Mouse (Mus musculus): Measurements from ENCODE around the gene Dad1. TPM values are rescaled to one million over a fixed set of nuclear protein-coding genes. Genes with fewer than 3 reads are reported as not detected.

The Dad1 gene
- polyA plus RNA-seq, 1 experiment = 324 TPM

- Histone ChIP-seq H3K79me2 (ENCODE audit: control insufficient read depth, insufficient read depth) (no peaks in the 10 kb centered on the region), H3K36me3 (ENCODE audit: control insufficient read depth, insufficient read depth) (no peaks in the 10 kb centered on the region), H3K27me3 (ENCODE audit: control insufficient read depth, insufficient read depth, insufficient read length) (no peaks in the 10 kb centered on the region), H3ac (ENCODE audit: control insufficient read depth, insufficient read length) (no peak overlapping the region), H3K4me3 (no peak overlapping the region), H3K4me2 (ENCODE audit: low read depth) (no peak overlapping the region)
- TF ChIP-seq MYOD1 (IDR thresholded peaks at IDR 0.05; ENCODE audit: control insufficient read depth in 1 of 3, insufficient read length in 2 of 3, low read depth in 2 of 3) (no peak), MYOG (IDR thresholded peaks at IDR 0.05; ENCODE audit: control insufficient read depth in 1 of 3, insufficient read depth in 1 of 3, insufficient read length in 2 of 3, low read depth in 2 of 3) (no peak), USF1 (IDR thresholded peaks at IDR 0.05; ENCODE audit: low read depth) (no peak), TCF3 (IDR thresholded peaks at IDR 0.05; ENCODE audit: insufficient read length, low read depth) (no peak), REST (IDR thresholded peaks at IDR 0.05; ENCODE audit: insufficient read depth, insufficient read length) (no peak), POLR2AphosphoS2 (IDR thresholded peaks at IDR 0.05; ENCODE audit: insufficient read length, low read depth) (no peak), MAX (IDR thresholded peaks at IDR 0.05; ENCODE audit: low read depth) (no peak)
Observed at GRCm38 (mm10) chr14:54204311-54204710, 49.6 kb downstream of the Dad1 start.

- H3K4me2 ChIP-seq (ENCODE audit: low read depth) = no peak overlapping the region
- no peak overlapping the region for H3K4me3 ChIP-seq
- H3K27me3 ChIP-seq (ENCODE audit: control insufficient read depth, insufficient read depth, insufficient read length) = no peaks in the 10 kb centered on the region
- TF ChIP-seq POLR2A (IDR thresholded peaks at IDR 0.05; ENCODE audit: insufficient read length, low read depth) (no peak), MYOD1 (IDR thresholded peaks at IDR 0.05; ENCODE audit: control insufficient read depth in 1 of 3, insufficient read length in 2 of 3, low read depth in 2 of 3) (no peak)
- no peaks in the 10 kb centered on the region for H3K79me2 ChIP-seq (ENCODE audit: control insufficient read depth, insufficient read depth)
- H3ac ChIP-seq (ENCODE audit: control insufficient read depth, insufficient read length) = no peak overlapping the region
- H3K36me3 ChIP-seq (ENCODE audit: control insufficient read depth, insufficient read depth) = no peaks in the 10 kb centered on the region
Observed at GRCm38 (mm10) chr14:54203776-54204175, 50.1 kb downstream of the Dad1 start.

GRCm38 (mm10) chr14:54203207-54203606 lies 50.7 kb downstream of the Dad1 start:
- Histone ChIP-seq H3K4me2 (ENCODE audit: low read depth) (no peak overlapping the region), H3K79me2 (ENCODE audit: control insufficient read depth, insufficient read depth) (no peaks in the 10 kb centered on the region), H3K27me3 (ENCODE audit: control insufficient read depth, insufficient read depth, insufficient read length) (no peaks in the 10 kb centered on the region), H3K4me3 (no peak overlapping the region), H3K36me3 (ENCODE audit: control insufficient read depth, insufficient read depth) (no peaks in the 10 kb centered on the region), H3ac (ENCODE audit: control insufficient read depth, insufficient read length) (no peak overlapping the region)
- TF ChIP-seq POLR2A (IDR thresholded peaks at IDR 0.05; ENCODE audit: insufficient read length, low read depth) (no peak), TCF3 (IDR thresholded peaks at IDR 0.05; ENCODE audit: insufficient read length, low read depth) (no peak), CEBPB (IDR thresholded peaks at IDR 0.05; ENCODE audit: insufficient read depth, poor library complexity, severe bottlenecking) (no peak), MAX (IDR thresholded peaks at IDR 0.05; ENCODE audit: low read depth) (no peak), MYOD1 (IDR thresholded peaks at IDR 0.05; ENCODE audit: control insufficient read depth in 1 of 3, insufficient read length in 2 of 3, low read depth in 2 of 3) (no peak), USF1 (IDR thresholded peaks at IDR 0.05; ENCODE audit: low read depth) (no peak), MYOG (IDR thresholded peaks at IDR 0.05; ENCODE audit: control insufficient read depth in 1 of 3, insufficient read depth in 1 of 3, insufficient read length in 2 of 3, low read depth in 2 of 3) (no peak), SRF (IDR thresholded peaks at IDR 0.05; ENCODE audit: control insufficient read depth, insufficient read length, low read depth) (no peak), TCF12 (IDR thresholded peaks at IDR 0.05; ENCODE audit: insufficient read depth, poor library complexity, severe bottlenecking) (no peak), E2F4 (IDR thresholded peaks at IDR 0.05; ENCODE audit: insufficient read depth) (no peak), POLR2AphosphoS2 (IDR thresholded peaks at IDR 0.05; ENCODE audit: insufficient read length, low read depth) (no peak), REST (IDR thresholded peaks at IDR 0.05; ENCODE audit: insufficient read depth, insufficient read length) (no peak)

GRCm38 (mm10) chr14:54200363-54200762 lies 53.5 kb downstream of the Dad1 start:
- Histone ChIP-seq H3ac (ENCODE audit: control insufficient read depth, insufficient read length) (no peak overlapping the region), H3K27me3 (ENCODE audit: control insufficient read depth, insufficient read depth, insufficient read length) (no peaks in the 10 kb centered on the region)

GRCm38 (mm10) chr14:54199662-54200061 lies 54.2 kb downstream of the Dad1 start:
- Histone ChIP-seq H3K4me3 (no peak overlapping the region), H3K79me2 (ENCODE audit: control insufficient read depth, insufficient read depth) (no peaks in the 10 kb centered on the region), H3K4me2 (ENCODE audit: low read depth) (no peak overlapping the region), H3K27me3 (ENCODE audit: control insufficient read depth, insufficient read depth, insufficient read length) (no peaks in the 10 kb centered on the region), H3K36me3 (ENCODE audit: control insufficient read depth, insufficient read depth) (no peaks in the 10 kb centered on the region), H3ac (ENCODE audit: control insufficient read depth, insufficient read length) (no peak overlapping the region)
- no peak for TF ChIP-seq USF1 (IDR thresholded peaks at IDR 0.05; ENCODE audit: low read depth)
- no peak for TF ChIP-seq POLR2AphosphoS2 (IDR thresholded peaks at IDR 0.05; ENCODE audit: insufficient read length, low read depth)
- TF ChIP-seq SRF (IDR thresholded peaks at IDR 0.05; ENCODE audit: control insufficient read depth, insufficient read length, low read depth) = no peak
- no peak for TF ChIP-seq POLR2A (IDR thresholded peaks at IDR 0.05; ENCODE audit: insufficient read length, low read depth)
- no peak for TF ChIP-seq MYOG (IDR thresholded peaks at IDR 0.05; ENCODE audit: control insufficient read depth in 1 of 3, insufficient read depth in 1 of 3, insufficient read length in 2 of 3, low read depth in 2 of 3)
- TF ChIP-seq E2F4 (IDR thresholded peaks at IDR 0.05; ENCODE audit: insufficient read depth) = no peak
- no peak for TF ChIP-seq REST (IDR thresholded peaks at IDR 0.05; ENCODE audit: insufficient read depth, insufficient read length)
- no peak for TF ChIP-seq MAX (IDR thresholded peaks at IDR 0.05; ENCODE audit: low read depth)
- TF ChIP-seq CEBPB (IDR thresholded peaks at IDR 0.05; ENCODE audit: insufficient read depth, poor library complexity, severe bottlenecking) = no peak
- TF ChIP-seq TCF3 (IDR thresholded peaks at IDR 0.05; ENCODE audit: insufficient read length, low read depth) = no peak
- no peak for TF ChIP-seq TCF12 (IDR thresholded peaks at IDR 0.05; ENCODE audit: insufficient read depth, poor library complexity, severe bottlenecking)
- no peak for TF ChIP-seq MYOD1 (IDR thresholded peaks at IDR 0.05; ENCODE audit: control insufficient read depth in 1 of 3, insufficient read length in 2 of 3, low read depth in 2 of 3)

More at GRCm38 (mm10) chr14:54200363-54200762, 53.5 kb downstream of the Dad1 start:
- H3K79me2 ChIP-seq (ENCODE audit: control insufficient read depth, insufficient read depth) = no peaks in the 10 kb centered on the region
- no peaks in the 10 kb centered on the region for H3K36me3 ChIP-seq (ENCODE audit: control insufficient read depth, insufficient read depth)
- H3K4me3 ChIP-seq = no peak overlapping the region
- TF ChIP-seq MAX (IDR thresholded peaks at IDR 0.05; ENCODE audit: low read depth) = no peak
- TF ChIP-seq TCF3 (IDR thresholded peaks at IDR 0.05; ENCODE audit: insufficient read length, low read depth) = no peak
- no peak for TF ChIP-seq MYOG (IDR thresholded peaks at IDR 0.05; ENCODE audit: control insufficient read depth in 1 of 3, insufficient read depth in 1 of 3, insufficient read length in 2 of 3, low read depth in 2 of 3)
- no peak for TF ChIP-seq E2F4 (IDR thresholded peaks at IDR 0.05; ENCODE audit: insufficient read depth)
- TF ChIP-seq CEBPB (IDR thresholded peaks at IDR 0.05; ENCODE audit: insufficient read depth, poor library complexity, severe bottlenecking) = no peak
- no peak for TF ChIP-seq SRF (IDR thresholded peaks at IDR 0.05; ENCODE audit: control insufficient read depth, insufficient read length, low read depth)
- no peak for TF ChIP-seq REST (IDR thresholded peaks at IDR 0.05; ENCODE audit: insufficient read depth, insufficient read length)
- TF ChIP-seq USF1 (IDR thresholded peaks at IDR 0.05; ENCODE audit: low read depth) = no peak
- no peak for TF ChIP-seq POLR2A (IDR thresholded peaks at IDR 0.05; ENCODE audit: insufficient read length, low read depth)
- no peak for TF ChIP-seq POLR2AphosphoS2 (IDR thresholded peaks at IDR 0.05; ENCODE audit: insufficient read length, low read depth)
- TF ChIP-seq TCF12 (IDR thresholded peaks at IDR 0.05; ENCODE audit: insufficient read depth, poor library complexity, severe bottlenecking) = no peak
- no peak for TF ChIP-seq MYOD1 (IDR thresholded peaks at IDR 0.05; ENCODE audit: control insufficient read depth in 1 of 3, insufficient read length in 2 of 3, low read depth in 2 of 3)
- H3K4me2 ChIP-seq (ENCODE audit: low read depth) = no peak overlapping the region
